Mouse (Mus musculus): ENCODE data around the gene Myo10. TPM values are rescaled to one million over a fixed set of nuclear protein-coding genes. Genes with fewer than 3 reads are reported as not detected.
"Not testable (repeated sequence)": the region's sequence is repeated elsewhere in the genome, so short reads cannot be mapped to it uniquely, and the experiment has no call there.

Gene Myo10
- total RNA-seq, 2 experiments from 2014 or later, result 65.4 to 82.1 TPM

GRCm38 (mm10) chr15:25715218-25715995 is 93.1 kb downstream of the Myo10 start:
- DNase-seq, result no peak
- intact Hi-C loops (cut with DNase I), result no loop called here

GRCm38 (mm10) chr15:25715996-25716395 is 93.7 kb downstream of the Myo10 start:
- intact Hi-C loops (cut with DNase I), result loop anchor here (2.0 kb wide), 2 partner anchors 93 to 229 kb away; partner anchors contain the start of gene Myo10
- DNase-seq, result no peak

- intact Hi-C loops (cut with DNase I), result loop anchor here (1.0 to 2.0 kb wide), 4 partner anchors 94 to 289 kb away; partner anchors contain the start of gene Myo10
- peak; percentile 80 to 82 for DNase-seq
These were observed 94.7 kb downstream of the Myo10 start for GRCm38 (mm10) chr15:25717006-25717405.

GRCm38 (mm10) chr15:25718104-25718503 is 95.8 kb downstream of the Myo10 start:
- DNase-seq; intact Hi-C loops (cut with DNase I): not testable (repeated sequence)

- DNase-seq, result no peak
- intact Hi-C loops (cut with DNase I), result no loop called here
These were observed 96.9 kb downstream of the Myo10 start for GRCm38 (mm10) chr15:25719270-25719669.

GRCm38 (mm10) chr15:25720263-25720662 is 97.9 kb downstream of the Myo10 start:
- intact Hi-C loops (cut with DNase I), result loop anchor here (10.0 kb wide), 1 partner anchor 245 kb away; no protein-coding TSS in a partner anchor
- DNase-seq, result no peak

- intact Hi-C loops (cut with DNase I), result loop anchor here (10.0 kb wide), 1 partner anchor 241 kb away; no protein-coding TSS in a partner anchor
- no peak for DNase-seq
These were observed 101.2 kb downstream of the Myo10 start for GRCm38 (mm10) chr15:25723281-25724113.

GRCm38 (mm10) chr15:25724549-25724948 is 102.2 kb downstream of the Myo10 start:
- intact Hi-C loops (cut with DNase I), result loop anchor here (10.0 kb wide), 1 partner anchor 240 kb away; no protein-coding TSS in a partner anchor
- no peak for DNase-seq

- intact Hi-C loops (cut with DNase I), result loop anchor here (10.0 kb wide), 1 partner anchor 238 kb away; no protein-coding TSS in a partner anchor
These were observed 104.5 kb downstream of the Myo10 start for GRCm38 (mm10) chr15:25726814-25727213.

GRCm38 (mm10) chr15:25728501-25728900 is 106.2 kb downstream of the Myo10 start:
- intact Hi-C loops (cut with DNase I), result loop anchor here (2.0 to 10.0 kb wide), 2 partner anchors 64 to 236 kb away; no protein-coding TSS in a partner anchor
- DNase-seq, result no peak

More at GRCm38 (mm10) chr15:25726814-25727213, 104.5 kb downstream of the Myo10 start:
- peak; percentile 51 to 61 for DNase-seq

GRCm38 (mm10) chr15:25731053-25731452 is 108.7 kb downstream of the Myo10 start:
- intact Hi-C loops (cut with DNase I), result loop anchor here (5.0 kb wide), 1 partner anchor 304 kb away; no protein-coding TSS in a partner anchor
- no peak for DNase-seq

- intact Hi-C loops (cut with DNase I), result loop anchor here (5.0 kb wide), 1 partner anchor 306 kb away; no protein-coding TSS in a partner anchor
- DNase-seq, result peak in 1 of 2 experiments; percentile 36
These were observed 110.6 kb downstream of the Myo10 start for GRCm38 (mm10) chr15:25732758-25733428.

- intact Hi-C loops (cut with DNase I), result loop anchor here (5.0 kb wide), 1 partner anchor 307 kb away; no protein-coding TSS in a partner anchor
- no peak for DNase-seq
These were observed 111.6 kb downstream of the Myo10 start for GRCm38 (mm10) chr15:25733739-25734430.

- DNase-seq, result no peak
- intact Hi-C loops (cut with DNase I), result no loop called here
These were observed 114.2 kb downstream of the Myo10 start for GRCm38 (mm10) chr15:25736531-25736930.

GRCm38 (mm10) chr15:25740271-25740670 is 117.9 kb downstream of the Myo10 start:
- intact Hi-C loops (cut with DNase I), result no loop called here
- no peak for DNase-seq

- intact Hi-C loops (cut with DNase I), result no loop called here
- DNase-seq, result no peak
These were observed 119.9 kb downstream of the Myo10 start for GRCm38 (mm10) chr15:25742196-25742595.

GRCm38 (mm10) chr15:25751510-25751909 is 129.2 kb downstream of the Myo10 start:
- intact Hi-C loops (cut with DNase I), result no loop called here
- no peak for DNase-seq

- DNase-seq, result no peak
- intact Hi-C loops (cut with DNase I), result no loop called here
These were observed 130.3 kb downstream of the Myo10 start for GRCm38 (mm10) chr15:25752597-25752996.

GRCm38 (mm10) chr15:25753003-25753402 is 130.7 kb downstream of the Myo10 start:
- no peak for DNase-seq
- intact Hi-C loops (cut with DNase I), result no loop called here

- intact Hi-C loops (cut with DNase I), result no loop called here
- no peak for DNase-seq
These were observed 131.6 kb downstream of the Myo10 start for GRCm38 (mm10) chr15:25753878-25754277.

Measured in heart, postnatal 36 days (tissue).